Mouse (Mus musculus): Measurements from ENCODE around the gene Saal1. TPM values are rescaled to one million over a fixed set of nuclear protein-coding genes. Genes with fewer than 3 reads are reported as not detected.

The Saal1 gene
- polyA plus RNA-seq, 1 experiment: 8.1 TPM

GRCm38 (mm10) chr7:46638889-46639691 is 71.4 kb downstream of the Saal1 start:
- Histone ChIP-seq H3K27ac (ENCODE audit: insufficient read depth, low read depth, low read length) (no peak overlapping the region), H3K4me3 (ENCODE audit: insufficient read depth, low read length) (peak overlapping the region; percentile 82), H3K4me1 (ENCODE audit: control insufficient read depth, insufficient read depth, low read length) (peaks cover 8% of the 10 kb centered on the region)
- no peak for TF ChIP-seq POLR2A (IDR thresholded peaks at IDR 0.05; ENCODE audit: borderline replicate concordance, low read depth, low read length)
- no peak for TF ChIP-seq CTCF (IDR thresholded peaks at IDR 0.05; ENCODE audit: low read depth, low read length)

Other genes starting within 250 kb of the Saal1 start
- 7.0 and 7.4 TPM in 2 replicates for gene Sergef, start 70.9 kb downstream of the Saal1 start, polyA plus RNA-seq (2012; ENCODE audit: insufficient read depth, insufficient read length, missing spikeins)
- not detected in 2 replicates for gene Tph1, start 38.1 kb downstream of the Saal1 start, polyA plus RNA-seq (2012; ENCODE audit: insufficient read depth, insufficient read length, missing spikeins)
- 5.0 and 6.2 TPM in 2 replicates for gene Saa3, start 5.0 kb upstream of the Saal1 start, polyA plus RNA-seq (2012; ENCODE audit: insufficient read depth, insufficient read length, missing spikeins)
- not detected in 2 replicates for gene Saa4, start 21.9 kb upstream of the Saal1 start, polyA plus RNA-seq (2012; ENCODE audit: insufficient read depth, insufficient read length, missing spikeins)
- gene Saa1, start 32.3 kb upstream of the Saal1 start, polyA plus RNA-seq (2012; ENCODE audit: insufficient read depth, insufficient read length, missing spikeins): not detected in 2 replicates
- not detected in 2 replicates for gene Saa2, start 41.1 kb upstream of the Saal1 start, polyA plus RNA-seq (2012; ENCODE audit: insufficient read depth, insufficient read length, missing spikeins)
- 39.6 and 40.9 TPM in 2 replicates for gene Hps5, start 85.4 kb upstream of the Saal1 start, polyA plus RNA-seq (2012; ENCODE audit: insufficient read depth, insufficient read length, missing spikeins)
- gene Gtf2h1, start 85.4 kb upstream of the Saal1 start, polyA plus RNA-seq (2012; ENCODE audit: insufficient read depth, insufficient read length, missing spikeins): 37.0 and 40.5 TPM in 2 replicates
- 344 and 355 TPM in 2 replicates for gene Ldha, start 130.8 kb upstream of the Saal1 start, polyA plus RNA-seq (2012; ENCODE audit: insufficient read depth, insufficient read length, missing spikeins)
- gene Ldhc, start 150.5 kb upstream of the Saal1 start, polyA plus RNA-seq (2012; ENCODE audit: insufficient read depth, insufficient read length, missing spikeins): not detected in 2 replicates
- gene Tsg101, start 209.3 kb upstream of the Saal1 start, polyA plus RNA-seq (2012; ENCODE audit: insufficient read depth, insufficient read length, missing spikeins): 103 and 112 TPM in 2 replicates
- 11.3 and 17.4 TPM in 2 replicates for gene Uevld, start 247.8 kb upstream of the Saal1 start, polyA plus RNA-seq (2012; ENCODE audit: insufficient read depth, insufficient read length, missing spikeins)

All from bone marrow macrophage, adult 2 months (primary cell).